Mouse (Mus musculus) limb, embryonic 13.5 days (tissue): ENCODE results near the gene Spata16. TPM values are rescaled to one million over a fixed set of nuclear protein-coding genes. Genes with fewer than 3 reads are reported as not detected.

Source experiments
- ATAC-seq: fragments of 200-750 bp; cut with Nextera tagmentation; 2 replicates; pipeline ENCODE4 v1.8.0; 2017; ENCODE audit warnings: low read depth, moderate number of reproducible peaks, moderate TSS enrichment; ENCODE audit not compliant: low FRiP score
- H3K27ac ChIP-seq: fragments of 300-500 bp; sonication (generic); 2 replicates; pipeline ENCODE4 v1.5.1; 2015; ENCODE audit warnings: inconsistent platforms, mild to moderate bottlenecking, moderate library complexity
- H3K27me3 ChIP-seq: fragments of 300-500 bp; sonication (generic); 2 replicates; pipeline ENCODE4 v1.6.1; 2015; ENCODE audit warnings: mild to moderate bottlenecking, inconsistent platforms
- H3K36me3 ChIP-seq: fragments of 300-500 bp; sonication (generic); 2 replicates; pipeline ENCODE4 v1.6.1; 2015; ENCODE audit warnings: inconsistent platforms, mild to moderate bottlenecking, moderate library complexity
- H3K4me1 ChIP-seq: fragments of 300-500 bp; sonication (generic); 2 replicates; pipeline ENCODE4 v1.6.1; 2015; ENCODE audit warnings: inconsistent platforms
- H3K4me2 ChIP-seq: fragments of 300-500 bp; sonication (generic); replicated peaks from 2 replicates; pipeline ENCODE4 v1.6.1; 2015; ENCODE audit warnings: inconsistent platforms, mild to moderate bottlenecking, moderate library complexity
- H3K4me3 ChIP-seq: fragments of 300-500 bp; sonication (generic); 2 replicates; pipeline ENCODE4 v1.5.1; 2015; ENCODE audit warnings: moderate library complexity, mild to moderate bottlenecking, inconsistent platforms
- H3K9ac ChIP-seq: fragments of 300-500 bp; sonication (generic); 2 replicates; pipeline ENCODE4 v1.6.1; 2015; ENCODE audit warnings: mild to moderate bottlenecking, inconsistent platforms
- H3K9me3 ChIP-seq: fragments of 300-500 bp; sonication (generic); 2 replicates; pipeline ENCODE4 v1.6.1; 2016; ENCODE audit warnings: inconsistent platforms
- WGBS: fragments of 180-500 bp; shearing (Covaris S2); methylation state at CpG from one replicate; pipeline ENCODE4 v1.1.7; 2015; 5-methylcytosine and 5-hydroxymethylcytosine counted together
- microRNA-seq: library from miRNA; unstranded; fragments of <30 nt; microRNA quantifications from one replicate; pipeline ENCODE4, GENCODE M21; 2016
- polyA plus RNA-seq: library from polyadenylated mRNA; unstranded; fragments of >200 nt; fragmentation: Nextera tagmentation; extraction: Ambion mirVana; gene quantifications from 2 replicates; pipeline ENCODE4 v1.2.1, GENCODE M21; 2015

Gene Spata16
- polyA plus RNA-seq, 1 experiment from 2014 or later: not detected

- Histone ChIP-seq H3K9ac (no peak overlapping the region), H3K4me1 (no peaks in the 10 kb centered on the region), H3K4me2 (no peak overlapping the region), H3K4me3 (no peak overlapping the region), H3K36me3 (no peaks in the 10 kb centered on the region), H3K27me3 (no peaks in the 10 kb centered on the region), H3K9me3 (0 out of 2 replicates have a peak, but pooled peaks cover 4% of the 10 kb centered on the region), H3K27ac (no peak overlapping the region)
- no peak for ATAC-seq
- WGBS: 56% methylated on average over 1 of the region's 1 CpGs
Measured at GRCm38 (mm10) chr3:27006844-27007243, 369.4 kb downstream of the Spata16 start.

GRCm38 (mm10) chr3:27027957-27028356, 390.5 kb downstream of the Spata16 start:
- Histone ChIP-seq H3K4me2 (no peak overlapping the region), H3K27ac (no peak overlapping the region), H3K4me1 (peaks cover 6% of the 10 kb centered on the region; the same call in 1 of the 2 replicates), H3K27me3 (peaks cover 75% of the 10 kb centered on the region), H3K36me3 (no peaks in the 10 kb centered on the region), H3K4me3 (no peak overlapping the region), H3K9ac (no peak overlapping the region), H3K9me3 (0 out of 2 replicates have a peak, but pooled peaks cover 9% of the 10 kb centered on the region)
- ATAC-seq: no peak
- 82% methylated on average over 3 of the region's 3 CpGs for WGBS

GRCm38 (mm10) chr3:27028526-27028925, 391.1 kb downstream of the Spata16 start:
- 0 out of 2 replicates have a peak, but pooled peaks cover 9% of the 10 kb centered on the region for H3K9me3 ChIP-seq
- H3K36me3 ChIP-seq: no peaks in the 10 kb centered on the region
- H3K4me3 ChIP-seq: no peak overlapping the region
- no peak overlapping the region for H3K27ac ChIP-seq
- ATAC-seq: no peak
- H3K27me3 ChIP-seq: peaks cover 81% of the 10 kb centered on the region
- H3K4me1 ChIP-seq: peaks cover 6% of the 10 kb centered on the region; the same call in 1 of the 2 replicates
- no peak overlapping the region for H3K9ac ChIP-seq
- no peak overlapping the region for H3K4me2 ChIP-seq

- ATAC-seq: peak; percentile 72; the same call in 1 of the 2 replicates
- peaks cover 6% of the 10 kb centered on the region; the same call in 1 of the 2 replicates for H3K4me1 ChIP-seq
- H3K9ac ChIP-seq: no peak overlapping the region
- no peak overlapping the region for H3K4me3 ChIP-seq
- 0 out of 2 replicates have a peak, but pooled peaks cover 5% of the 10 kb centered on the region for H3K9me3 ChIP-seq
- H3K27ac ChIP-seq: no peak overlapping the region
- H3K36me3 ChIP-seq: no peaks in the 10 kb centered on the region
- WGBS: 48% methylated on average over 8 of the region's 8 CpGs
- no peak overlapping the region for H3K4me2 ChIP-seq
- peaks cover 85% of the 10 kb centered on the region for H3K27me3 ChIP-seq
Measured at GRCm38 (mm10) chr3:27030067-27030857, 392.8 kb downstream of the Spata16 start.

Small RNA genes within 50 kb of the gene (microRNA-seq; reads per million reads assigned to microRNA genes)
- gene Gm25773 (not detected), gene Gm44464 (not detected)
